Mouse (Mus musculus): ENCODE measurements around the gene Nt5c3.
"Not testable (repeated sequence)": the region's sequence is repeated elsewhere in the genome, so short reads cannot be mapped to it uniquely, and the experiment has no call there.

Nt5c3 gene

GRCm38 (mm10) chr6:56903831-56904230, 19.9 kb downstream of the Nt5c3 start:
- no peak for DNase-seq

DNA sequence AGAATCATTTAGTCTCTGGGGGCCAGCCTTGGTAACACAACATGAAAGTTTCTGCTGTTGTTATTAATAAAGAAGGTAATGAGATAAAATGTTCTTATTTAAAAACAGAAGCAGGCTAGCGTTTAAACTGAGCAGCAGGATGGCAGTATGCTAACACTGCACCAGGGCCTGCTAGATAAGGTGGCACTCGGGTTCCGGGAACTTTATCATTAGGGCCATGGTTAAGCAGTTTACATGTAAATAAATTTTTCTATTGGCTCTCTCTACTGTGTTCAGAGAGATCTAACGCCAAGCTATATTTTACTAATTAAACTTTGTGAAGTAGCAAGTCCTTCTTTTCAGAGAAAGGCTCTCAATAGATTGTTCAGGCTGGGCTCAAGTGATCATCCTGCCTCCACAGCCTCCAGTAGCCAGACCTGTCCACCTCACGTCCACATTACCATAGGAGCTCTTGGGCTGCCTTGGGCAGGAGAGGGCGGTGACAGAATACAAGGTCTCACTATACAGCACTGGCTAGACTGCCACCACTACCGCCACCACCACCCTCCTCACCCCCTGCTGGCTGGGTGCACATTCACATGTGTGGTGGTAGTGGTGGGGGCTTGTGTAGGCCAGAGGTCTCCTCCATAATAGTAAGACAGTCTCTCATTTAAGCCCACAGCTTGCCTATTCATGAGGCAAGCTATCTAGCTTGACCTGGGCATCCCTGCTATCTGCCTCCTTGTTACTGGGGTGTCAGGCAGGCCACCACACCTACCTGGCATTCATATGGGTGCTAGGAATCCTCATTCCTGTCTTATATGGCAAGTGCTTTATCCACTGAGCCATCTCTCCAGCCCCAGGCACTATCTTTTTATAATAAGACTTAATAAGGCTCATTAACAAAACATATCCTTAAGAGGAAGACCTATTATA, 20.9 kb downstream of the Nt5c3 start:
- no peak for DNase-seq

DNA sequence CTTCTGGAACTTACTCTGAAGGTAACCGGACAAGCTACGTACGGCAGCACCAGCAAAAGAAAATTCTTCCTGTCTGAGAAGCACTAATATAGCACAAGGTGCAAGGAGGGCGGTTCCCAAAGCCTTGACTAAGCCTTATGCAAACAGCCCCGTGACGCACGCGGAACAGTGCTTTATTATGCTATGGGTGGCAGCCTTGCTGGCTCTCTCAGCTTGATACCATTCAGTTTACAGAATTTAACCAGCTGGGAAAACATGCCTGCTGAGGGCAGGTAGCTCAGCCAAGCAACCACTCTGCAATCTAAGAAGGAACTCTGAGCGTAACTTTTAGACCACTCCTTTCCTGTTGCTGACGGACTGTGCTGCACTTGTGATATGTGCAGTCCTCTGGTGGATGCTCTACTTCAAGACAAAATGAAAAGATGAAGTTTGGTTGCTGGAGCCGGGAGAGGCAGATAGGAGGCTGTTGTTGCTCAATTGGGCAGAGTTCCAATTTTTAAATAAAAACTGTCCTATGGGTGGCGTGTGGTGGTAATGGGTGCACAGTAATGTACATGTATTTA, 21.8 kb downstream of the Nt5c3 start:
- DNase-seq, result no peak

- no peak for DNase-seq
Measured at GRCm38 (mm10) chr6:56901336-56901735, 22.4 kb downstream of the Nt5c3 start.

DNA sequence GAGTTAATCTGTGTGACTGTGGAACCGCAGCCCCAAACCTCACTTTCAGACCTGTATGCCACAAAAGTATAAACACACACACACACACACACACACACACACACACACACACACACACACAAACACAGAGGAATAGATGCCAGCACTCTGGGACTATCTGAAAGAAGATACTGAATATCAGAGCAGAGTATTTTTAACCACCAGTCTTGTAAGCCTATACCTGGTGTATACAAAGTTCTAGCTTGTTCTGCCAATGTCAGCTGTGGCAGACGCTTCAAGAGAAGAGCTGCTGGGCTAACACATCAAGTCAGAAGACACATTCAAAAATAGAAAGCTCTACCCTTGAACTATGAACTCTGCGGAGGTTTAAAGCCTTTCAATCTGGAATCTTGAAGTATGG, 24.1 kb downstream of the Nt5c3 start:
- no peak for DNase-seq

GRCm38 (mm10) chr6:56890762-56891161, 33.0 kb downstream of the Nt5c3 start:
- DNase-seq, result no peak

DNA sequence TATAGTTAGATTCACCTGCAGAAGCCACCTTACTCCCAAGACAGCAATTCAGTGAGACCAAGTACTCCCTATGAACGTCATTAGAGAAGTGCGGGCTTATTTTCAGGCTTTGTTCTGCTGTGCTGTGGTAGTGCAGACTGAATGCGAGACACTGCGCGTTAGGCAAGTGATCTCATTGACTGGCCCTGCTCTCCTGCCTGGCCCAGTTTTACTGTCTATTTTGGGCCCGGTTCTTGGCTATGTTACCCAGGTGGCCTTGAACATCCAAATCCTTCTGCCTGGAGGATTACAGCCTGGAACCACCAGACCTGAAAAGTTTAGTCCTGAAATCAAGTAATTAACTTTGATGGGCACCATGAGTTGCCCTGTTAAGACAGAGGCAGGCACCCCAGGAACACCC, 35.2 kb downstream of the Nt5c3 start:
- DNase-seq, result no peak

DNA sequence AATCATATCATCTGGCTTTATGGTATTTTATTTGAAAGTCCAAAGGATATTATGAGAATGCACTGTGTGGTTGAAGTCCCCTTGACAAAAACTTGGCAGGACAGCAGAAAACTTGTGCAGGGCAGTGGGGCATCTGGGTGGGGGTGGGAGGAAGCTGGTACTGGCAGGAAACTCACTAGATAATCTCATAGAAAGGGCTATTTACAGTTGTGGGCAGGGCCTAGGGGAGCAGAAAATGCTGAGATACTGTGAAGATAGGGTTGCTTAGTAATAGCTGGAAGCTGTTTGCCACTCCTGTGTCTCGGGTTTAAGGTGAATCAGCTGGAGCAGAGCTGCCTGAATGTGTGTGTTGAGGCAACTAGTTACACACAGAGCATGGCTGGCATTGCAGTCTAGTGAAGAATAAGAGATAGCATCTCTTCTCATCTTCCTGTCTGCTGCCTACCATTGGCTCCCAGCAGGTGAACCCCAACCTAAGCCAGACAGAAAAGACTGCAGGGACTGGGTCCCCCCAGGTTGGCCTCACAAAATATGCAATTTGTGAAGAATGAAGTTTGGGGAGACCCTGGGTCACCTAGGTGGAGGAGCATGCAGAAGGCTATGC, 44.3 kb downstream of the Nt5c3 start:
- DNase-seq, result no peak

GRCm38 (mm10) chr6:56877985-56878384, 45.7 kb downstream of the Nt5c3 start:
- DNase-seq, result no peak

GRCm38 (mm10) chr6:56876870-56877269, 46.9 kb downstream of the Nt5c3 start:
- no peak for DNase-seq

GRCm38 (mm10) chr6:56870027-56870426, 53.7 kb downstream of the Nt5c3 start:
- no peak for DNase-seq

- DNase-seq, result no peak
Measured at GRCm38 (mm10) chr6:56868565-56868964, 55.2 kb downstream of the Nt5c3 start.

- not testable (repeated sequence) for DNase-seq
Measured at GRCm38 (mm10) chr6:56866899-56867298, 56.8 kb downstream of the Nt5c3 start.

- DNase-seq, result no peak
Measured at GRCm38 (mm10) chr6:56860205-56860848, 63.4 kb downstream of the Nt5c3 start.

- no peak for DNase-seq
Measured at GRCm38 (mm10) chr6:56856748-56857147, 67.0 kb downstream of the Nt5c3 start.

GRCm38 (mm10) chr6:56854803-56855202, 68.9 kb downstream of the Nt5c3 start:
- DNase-seq, result no peak

DNA sequence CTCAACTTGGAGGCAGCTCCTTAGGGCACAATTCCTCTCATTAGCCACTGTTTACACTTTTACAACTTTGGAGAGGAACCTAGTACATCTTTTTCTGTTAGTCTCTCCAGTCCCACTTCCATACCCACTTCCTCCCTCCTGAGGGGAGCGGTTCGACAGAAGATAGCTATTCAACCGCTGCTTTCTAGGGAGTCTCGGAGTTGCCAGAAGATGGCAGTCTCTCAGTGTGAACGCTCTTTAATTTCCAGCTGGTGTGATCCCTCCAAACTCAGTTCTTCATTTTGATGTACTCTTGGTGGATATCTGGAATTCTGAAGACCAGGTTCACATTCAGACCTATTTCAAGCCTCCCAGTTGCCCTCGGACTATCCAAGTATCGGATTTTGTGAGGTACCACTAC, 73.4 kb downstream of the Nt5c3 start:
- no peak for DNase-seq

- DNase-seq, result no peak
Measured at GRCm38 (mm10) chr6:56848974-56849373, 74.8 kb downstream of the Nt5c3 start.

- DNase-seq, result no peak
Measured at GRCm38 (mm10) chr6:56844365-56844764, 79.4 kb downstream of the Nt5c3 start.

DNA sequence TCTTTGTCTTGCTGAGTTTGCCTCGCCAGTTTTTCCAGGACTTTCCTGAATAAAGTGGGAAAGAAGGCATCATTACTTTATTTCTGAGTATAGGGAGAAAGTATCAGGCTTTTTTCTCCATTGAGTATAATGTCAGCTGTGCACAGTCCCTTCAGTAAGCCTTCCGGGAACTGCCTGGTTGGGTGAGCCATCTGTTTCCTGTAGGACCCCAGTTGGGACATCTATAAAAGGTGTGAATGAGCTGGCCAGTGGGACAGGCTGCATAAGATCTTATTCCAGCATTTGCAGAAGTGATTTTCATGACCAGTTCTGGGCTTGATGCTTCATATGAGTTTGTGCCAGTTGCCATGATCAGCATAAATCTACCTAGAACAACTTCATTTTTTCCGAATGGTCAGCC, 80.5 kb downstream of the Nt5c3 start:
- no peak for DNase-seq

DNA sequence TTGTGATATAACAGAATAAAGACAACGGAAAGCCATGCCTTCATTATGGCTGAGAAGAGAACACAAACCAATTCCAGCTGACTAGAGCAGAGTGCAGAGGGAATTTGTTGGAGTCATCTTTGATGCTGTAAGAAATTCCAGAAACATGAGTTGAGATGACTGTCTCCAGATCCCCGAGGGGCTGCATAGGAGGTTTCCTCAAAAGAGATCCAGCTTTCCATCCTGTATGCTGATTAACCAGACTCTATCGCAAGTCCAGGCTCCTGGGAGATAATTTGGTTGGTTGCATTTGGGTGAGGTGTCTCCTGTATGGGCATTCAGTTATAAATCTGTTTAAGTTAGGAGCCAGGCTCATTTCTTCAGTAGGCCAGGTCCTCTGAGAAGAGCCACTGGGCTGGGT, 86.1 kb downstream of the Nt5c3 start:
- no peak for DNase-seq

GRCm38 (mm10) chr6:56837166-56837565, 86.6 kb downstream of the Nt5c3 start:
- no peak for DNase-seq

DNA sequence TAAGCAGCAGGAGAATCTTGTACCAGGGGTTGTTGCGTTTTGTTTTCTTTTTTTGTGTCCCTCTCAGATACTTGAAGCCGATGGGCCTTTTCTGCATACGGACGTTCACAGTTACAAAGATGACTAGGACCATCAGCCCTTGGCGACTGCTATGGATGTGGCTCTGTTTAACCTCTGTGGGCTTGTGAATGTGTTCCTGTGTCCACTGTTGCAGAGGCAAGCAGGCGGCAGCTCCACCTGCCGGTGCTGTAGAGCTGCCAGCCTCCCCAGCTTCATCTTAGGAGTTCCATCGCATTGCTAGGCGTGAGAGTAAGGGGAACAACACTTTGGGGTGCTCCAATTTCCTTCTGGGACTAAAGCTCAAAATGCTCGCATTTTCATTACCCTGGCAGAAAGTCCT, 88.2 kb downstream of the Nt5c3 start:
- no peak for DNase-seq

- DNase-seq, result no peak
Measured at GRCm38 (mm10) chr6:56834769-56835168, 89.0 kb downstream of the Nt5c3 start.

All from cerebellum, adult 11-12 months (tissue).